Mouse (Mus musculus): ENCODE data around the gene Bloc1s3.

Gene Bloc1s3

DNA sequence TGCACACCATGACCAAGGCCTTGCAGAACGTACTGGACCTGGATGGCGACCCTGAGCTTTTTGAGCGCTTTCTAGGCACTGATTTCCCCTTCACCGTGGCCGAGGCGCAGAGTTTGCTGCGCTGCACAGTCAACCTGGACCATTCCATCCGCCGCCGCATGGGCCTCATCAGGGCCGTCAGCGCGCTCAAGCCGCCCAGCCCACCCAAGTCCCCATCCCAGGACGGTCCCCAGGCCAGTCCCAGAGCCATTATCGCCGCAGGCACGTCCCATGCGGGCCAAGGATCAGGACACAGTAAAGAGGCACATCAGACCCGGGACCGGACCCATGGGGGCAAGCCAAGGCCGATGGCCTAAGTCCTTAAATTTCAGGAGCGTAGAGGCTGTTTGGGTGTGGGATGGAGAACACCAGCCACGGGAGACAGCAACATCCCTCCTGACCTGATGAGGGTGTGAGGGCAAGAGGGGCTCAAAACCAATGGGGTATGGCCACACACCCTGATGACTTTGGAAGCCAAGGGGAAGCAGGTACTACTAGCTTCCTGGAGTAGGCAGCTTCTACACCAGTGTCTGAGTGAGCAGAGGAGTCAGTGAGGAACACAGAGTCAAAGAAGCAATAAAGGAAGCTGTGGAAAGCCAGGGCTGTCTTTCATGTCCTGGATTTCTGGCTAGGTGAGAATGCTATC lies 16.4 kb upstream of the Bloc1s3 start:
- ChIA-PET CTCF (interaction anchor here (0.6 to 2.0 kb wide), 26 partner anchors 14 to 161 kb away, joined by 3 to 13 read pairs (median 3); partner anchors contain the start of genes Bloc1s3 (in 2 of the 4), Trappc6a (in 2 of the 4) and Ppp1r37 (in 1 of the 4)), POLR2A (interaction anchor here (0.5 to 2.2 kb wide), 10 partner anchors 16 to 471 kb away, joined by 3 to 8 read pairs (median 4); partner anchors contain the start of genes Bloc1s3 (in 1 of the 4) and Trappc6a (in 1 of the 4))

DNA sequence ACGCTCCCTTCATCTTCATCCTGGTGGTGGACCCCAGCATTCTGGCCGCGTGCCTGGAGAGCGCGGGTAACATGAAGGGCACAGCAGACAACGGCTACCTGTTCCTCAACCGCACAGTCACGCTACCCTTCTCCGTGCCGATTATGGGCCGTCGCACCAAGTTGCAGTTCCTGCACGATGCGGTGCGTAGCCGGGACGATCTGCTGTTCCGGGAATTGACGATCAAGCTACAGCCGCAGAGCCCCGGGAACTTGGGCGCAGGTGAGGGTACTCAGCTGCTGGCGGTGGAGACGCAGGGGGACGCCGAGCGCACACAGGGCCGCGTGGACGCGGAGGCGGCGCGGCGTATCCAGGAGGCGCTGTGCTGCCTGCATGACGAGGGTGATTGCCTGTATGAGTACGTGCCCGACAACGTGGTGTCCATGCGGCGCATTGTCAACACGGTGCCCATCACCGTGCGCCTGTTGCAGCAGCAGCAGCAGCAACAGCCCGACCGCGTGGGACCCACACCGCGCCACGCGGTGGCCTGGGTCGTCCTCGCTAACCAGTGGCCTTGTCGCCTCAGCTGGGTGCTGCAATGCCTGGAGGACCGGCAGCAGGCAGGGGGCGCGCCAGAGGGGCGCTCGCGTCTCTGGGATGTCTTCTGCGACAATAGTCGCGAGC lies 15.7 kb upstream of the Bloc1s3 start:
- ChIA-PET CTCF (interaction anchor here (0.6 to 2.0 kb wide), 26 partner anchors 13 to 560 kb away, joined by 3 to 13 read pairs (median 3); partner anchors contain the start of genes Bloc1s3 (in 2 of the 4), Trappc6a (in 2 of the 4) and Ppp1r37 (in 1 of the 4)), POLR2A (interaction anchor here in 3 of 4 experiments (0.5 to 2.2 kb wide), 8 partner anchors 14 to 470 kb away, joined by 3 to 8 read pairs (median 4); partner anchors contain the start of genes Bloc1s3 (in 1 of the 3) and Trappc6a (in 1 of the 3))

GRCm38 (mm10) chr7:19523017-19523756 lies 15.0 kb upstream of the Bloc1s3 start:
- POLR2A ChIA-PET, result interaction anchor here in 2 of 4 experiments (0.7 to 2.2 kb wide), 6 partner anchors 14 to 68 kb away, joined by 3 to 8 read pairs (median 3); partner anchors contain the start of genes Bloc1s3 (in 1 of the 2) and Trappc6a (in 1 of the 2)

DNA sequence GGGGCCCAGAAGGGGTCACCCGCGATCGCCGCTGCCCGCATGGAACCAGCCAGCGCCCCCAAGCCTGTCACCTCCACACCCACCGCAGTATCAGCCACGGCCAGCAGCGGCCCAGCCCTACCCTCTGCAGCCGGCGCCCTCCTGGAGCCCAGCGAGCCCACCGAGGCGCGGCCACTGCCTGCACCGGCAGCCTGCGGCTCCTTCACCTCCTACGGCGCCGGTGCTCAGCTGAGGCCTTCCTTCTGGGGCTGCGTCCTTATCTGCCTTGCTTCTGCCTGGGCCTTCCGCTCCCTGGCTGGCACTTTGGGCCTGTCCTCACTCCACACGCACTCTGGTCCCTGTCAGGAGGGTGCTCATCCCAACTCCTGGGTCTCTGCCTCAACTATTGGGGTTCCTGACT lies 11.9 kb upstream of the Bloc1s3 start:
- CTCF ChIA-PET, result interaction anchor here in 2 of 4 experiments (0.6 to 1.4 kb wide), 4 partner anchors 8 to 328 kb away, joined by 3 read pairs; no protein-coding TSS in a partner anchor
- POLR2A ChIA-PET, result interaction anchor here in 3 of 4 experiments (1.0 to 2.0 kb wide), 6 partner anchors 9 to 59 kb away, joined by 3 to 7 read pairs (median 4); partner anchors contain the start of gene Exoc3l2 (in 1 of the 3)

More at GRCm38 (mm10) chr7:19523017-19523756, 15.0 kb upstream of the Bloc1s3 start:
- CTCF ChIA-PET, result interaction anchor here in 3 of 4 experiments (0.5 to 2.0 kb wide), 12 partner anchors 8 to 559 kb away, joined by 3 to 13 read pairs (median 4); partner anchors contain the start of genes Bloc1s3 (in 2 of the 3), Ppp1r37 (in 2 of the 3) and Trappc6a (in 2 of the 3)

DNA sequence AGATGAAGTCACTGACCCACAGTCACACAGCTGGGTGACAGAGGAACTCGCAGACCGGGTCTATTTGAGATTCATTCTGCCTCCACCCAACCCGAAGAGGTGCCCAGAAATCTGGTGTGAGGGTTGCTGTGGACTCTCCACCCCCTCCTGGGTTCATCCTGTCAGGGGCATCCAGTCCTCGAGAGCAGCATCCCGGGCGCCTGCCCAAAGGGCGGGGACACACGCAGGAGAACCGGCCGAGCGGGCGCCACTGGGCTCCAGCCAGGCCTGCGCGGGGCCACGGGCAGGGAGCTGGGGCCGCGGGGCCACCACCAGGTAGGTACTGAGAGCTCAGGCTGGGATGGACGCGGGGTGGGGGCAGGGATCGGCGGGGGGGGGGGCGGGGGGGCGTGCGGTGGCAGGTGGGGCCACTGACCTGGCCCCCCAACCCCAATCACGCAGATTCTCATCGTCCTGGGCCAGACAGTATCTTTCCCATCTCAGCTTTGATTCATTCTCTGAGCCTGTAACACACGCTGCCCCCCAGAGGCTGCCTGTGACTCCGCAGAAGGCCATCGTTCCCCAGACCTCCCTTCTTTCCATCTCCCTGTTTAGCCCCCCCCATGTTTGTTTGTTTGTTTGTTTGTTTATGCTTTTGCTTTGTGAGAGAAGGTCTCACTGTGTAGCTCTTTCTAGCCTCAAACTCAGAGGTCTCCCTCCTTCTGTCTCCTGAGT lies 9.6 kb upstream of the Bloc1s3 start, which contains the start of gene Nkpd1:
Gene Nkpd1, plus strand, starts transcription at position 187 of the 714 bp plus-strand sequence.
- ChIA-PET CTCF (interaction anchor here (0.6 to 2.2 kb wide), 49 partner anchors 9 to 514 kb away, joined by 3 to 15 read pairs (median 4); partner anchors contain the start of genes Bloc1s3 (in 2 of the 4), Trappc6a (in 2 of the 4), Irf2bp1 (in 1 of the 4) and Ppp1r37 (in 1 of the 4)), POLR2A (interaction anchor here in 2 of 4 experiments (0.6 to 5.9 kb wide), 21 partner anchors 8 to 209 kb away, joined by 3 to 43 read pairs (median 3); partner anchors contain the start of genes Bloc1s3 (in 2 of the 2), Ppp1r37 (in 2 of the 2) and Trappc6a (in 2 of the 2))

DNA sequence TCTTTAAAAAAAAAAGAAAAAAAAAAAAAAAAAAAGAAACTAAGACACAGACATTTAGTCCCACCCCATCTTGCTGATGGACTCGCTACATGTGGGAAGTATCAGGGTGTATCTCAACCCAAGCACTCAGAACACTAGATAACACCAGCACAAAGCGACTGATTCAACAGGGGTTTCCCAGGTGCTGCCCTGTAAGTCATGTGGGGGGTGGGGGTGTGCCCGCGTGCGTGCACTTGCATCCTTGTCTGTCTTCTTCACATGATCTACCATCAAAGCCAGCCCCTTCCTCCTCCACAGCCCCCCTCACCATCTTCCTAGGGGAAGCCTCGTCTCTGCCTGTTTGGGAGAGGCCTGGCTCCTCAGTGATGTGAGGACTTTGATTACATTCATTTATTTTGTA lies 4.2 kb upstream of the Bloc1s3 start:
- ChIA-PET CTCF (no interaction called here), POLR2A (interaction anchor here in 2 of 4 experiments (0.6 to 1.6 kb wide), 5 partner anchors 8 to 86 kb away, joined by 3 read pairs; no protein-coding TSS in a partner anchor)

GRCm38 (mm10) chr7:19511934-19512333 lies 3.8 kb upstream of the Bloc1s3 start:
- CTCF ChIA-PET, result interaction anchor here in 1 of 4 experiments (1.7 kb wide), 1 partner anchor 12 kb away, joined by 4 read pairs; no protein-coding TSS in a partner anchor
- POLR2A ChIA-PET, result interaction anchor here in 1 of 4 experiments (0.6 to 1.6 kb wide), 3 partner anchors 8 to 67 kb away, joined by 3 read pairs; no protein-coding TSS in a partner anchor

DNA sequence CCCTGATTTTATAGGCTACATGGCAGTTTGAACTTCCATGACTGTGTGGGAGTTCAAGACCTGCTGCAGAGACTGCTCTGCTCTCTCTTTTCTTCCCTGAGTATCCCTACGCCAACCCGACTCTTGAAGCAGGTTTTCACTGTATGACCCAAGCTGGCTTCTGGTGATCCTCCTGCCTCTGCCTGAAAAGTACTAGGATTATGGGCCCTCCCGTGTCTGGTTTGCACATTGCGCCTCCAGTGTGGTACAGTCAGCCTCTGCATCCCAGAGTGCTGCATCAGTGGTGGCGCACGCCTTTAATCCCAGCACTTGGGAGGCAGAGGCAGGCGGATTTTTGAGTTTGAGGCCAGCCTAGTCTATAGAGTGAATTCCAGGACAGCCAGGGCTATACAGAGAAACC lies 1.6 kb upstream of the Bloc1s3 start:
- CTCF ChIA-PET, result interaction anchor here (0.6 to 4.9 kb wide), 9 partner anchors 8 to 201 kb away, joined by 3 to 28 read pairs (median 4); partner anchors contain the start of gene Nkpd1 (in 1 of the 4)
- POLR2A ChIA-PET, result interaction anchor here in 3 of 4 experiments (0.5 to 2.4 kb wide), 11 partner anchors 8 to 202 kb away, joined by 3 to 17 read pairs (median 3); partner anchors contain the start of gene Nkpd1 (in 2 of the 3)

DNA sequence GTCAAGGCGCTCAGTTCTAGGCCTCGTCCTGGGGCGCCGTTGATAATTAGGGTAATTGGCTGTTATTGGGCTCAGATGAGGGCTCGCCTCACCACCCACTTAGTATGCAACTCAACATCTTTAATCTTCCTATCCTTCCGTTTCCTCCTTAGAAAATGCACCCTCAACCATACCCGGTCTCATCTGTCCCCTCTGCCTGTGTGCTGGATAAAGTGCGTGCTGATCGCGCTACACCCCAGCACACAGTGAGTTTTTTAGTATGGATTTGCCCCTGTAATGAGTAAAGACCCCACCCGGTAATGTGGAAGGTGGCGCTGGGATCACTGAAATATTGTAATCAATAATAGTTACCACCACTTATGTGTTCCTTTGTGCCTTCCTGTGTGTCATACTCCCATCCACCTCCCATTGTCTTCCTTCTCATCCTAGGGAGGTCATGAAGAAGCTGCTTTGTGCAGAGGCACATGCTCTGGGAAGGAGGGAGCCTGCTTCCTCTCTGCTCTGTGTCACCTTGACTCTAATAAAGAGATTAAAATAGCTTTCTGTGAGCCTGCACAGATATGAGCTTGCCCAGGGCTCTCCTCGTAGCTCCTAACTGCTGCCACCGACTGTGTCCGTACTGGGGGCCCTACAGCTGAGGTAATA lies 879 bp upstream of the Bloc1s3 start:
- ChIA-PET CTCF (interaction anchor here (0.6 to 4.9 kb wide), 14 partner anchors 9 to 223 kb away, joined by 3 to 28 read pairs (median 4); partner anchors contain the start of gene Nkpd1 (in 2 of the 4)), POLR2A (interaction anchor here in 3 of 4 experiments (0.5 to 2.4 kb wide), 22 partner anchors 9 to 201 kb away, joined by 3 to 17 read pairs (median 3); partner anchors contain the start of gene Nkpd1 (in 2 of the 3))

- POLR2A ChIA-PET, result interaction anchor here in 2 of 4 experiments (0.6 to 2.4 kb wide), 22 partner anchors 8 to 415 kb away, joined by 3 to 17 read pairs (median 3); partner anchors contain the start of genes Nkpd1 (in 2 of the 2), Exoc3l2 (in 1 of the 2) and Ppp1r37 (in 1 of the 2)
- CTCF ChIA-PET, result interaction anchor here in 3 of 4 experiments (0.5 to 4.9 kb wide), 16 partner anchors 10 to 83 kb away, joined by 3 to 28 read pairs (median 4); partner anchors contain the start of gene Nkpd1 (in 2 of the 3)
Observed at GRCm38 (mm10) chr7:19507612-19507981, 570 bp downstream of the Bloc1s3 start.

DNA sequence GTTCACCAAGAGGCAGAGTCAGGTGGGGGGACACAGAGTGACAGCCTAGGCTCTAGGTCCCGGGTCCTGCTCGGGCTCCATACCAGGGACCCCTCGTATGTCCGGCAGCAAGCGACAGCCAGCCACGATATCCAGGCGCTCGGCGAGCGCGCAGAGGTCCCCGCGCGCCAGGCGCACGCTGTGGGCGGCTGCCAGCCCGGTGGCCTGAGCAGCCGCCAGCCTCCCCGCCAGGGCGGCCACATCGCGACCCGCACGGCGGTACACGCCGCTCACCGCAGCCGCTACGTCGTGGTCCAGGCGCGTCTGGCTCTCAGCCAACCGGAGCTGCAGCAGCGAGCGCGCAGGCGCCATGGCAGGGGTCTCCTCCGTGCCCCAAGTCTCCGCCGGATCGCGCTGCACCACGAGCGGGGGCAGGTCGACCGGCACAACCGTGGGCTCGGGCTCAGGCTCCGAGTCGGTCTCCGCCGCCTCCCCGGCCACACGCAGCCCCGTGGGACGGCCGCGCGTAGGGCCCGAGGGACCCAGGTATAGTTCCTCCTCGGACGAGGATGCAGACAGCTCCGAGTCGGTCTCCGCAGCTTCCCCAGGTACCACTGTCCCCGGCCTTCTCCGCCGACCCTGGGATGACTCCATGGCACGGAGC lies 1.1 kb downstream of the Bloc1s3 start:
- POLR2A ChIA-PET, result interaction anchor here in 2 of 4 experiments (0.6 to 2.4 kb wide), 19 partner anchors 8 to 414 kb away, joined by 3 to 17 read pairs (median 3); partner anchors contain the start of genes Nkpd1 (in 2 of the 2), Exoc3l2 (in 1 of the 2) and Ppp1r37 (in 1 of the 2)
- CTCF ChIA-PET, result interaction anchor here (0.5 to 4.9 kb wide), 20 partner anchors 10 to 306 kb away, joined by 3 to 28 read pairs (median 4); partner anchors contain the start of genes Nkpd1 (in 2 of the 4), Clasrp (in 1 of the 4) and Ppp1r37 (in 1 of the 4)

DNA sequence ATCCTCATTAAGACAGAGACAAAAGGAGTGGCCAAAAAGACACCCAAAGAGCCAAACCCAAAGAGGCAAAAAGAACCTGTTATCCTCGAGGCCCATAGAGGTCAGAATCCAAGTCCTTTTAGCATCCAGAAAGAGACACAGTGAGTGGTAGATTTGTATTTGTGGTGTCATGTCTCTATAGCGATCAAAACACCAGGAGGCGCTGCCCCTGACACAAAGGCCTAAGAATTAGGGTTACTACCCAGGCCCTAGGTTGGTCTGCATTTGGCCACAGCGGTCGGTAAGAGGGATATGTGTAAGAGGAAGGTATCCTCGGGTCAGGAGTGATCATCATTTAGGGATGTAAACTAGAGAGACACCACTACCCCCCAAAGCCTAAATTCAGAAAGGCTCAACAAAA lies 1.8 kb downstream of the Bloc1s3 start:
- ChIA-PET CTCF (interaction anchor here (0.5 to 4.9 kb wide), 23 partner anchors 11 to 340 kb away, joined by 3 to 28 read pairs (median 4); partner anchors contain the start of genes Nkpd1 (in 2 of the 4), Ppp1r37 (in 2 of the 4), Clasrp (in 1 of the 4) and Gipr (in 1 of the 4)), POLR2A (interaction anchor here (0.6 to 2.3 kb wide), 7 partner anchors 17 to 234 kb away, joined by 3 to 7 read pairs (median 4); partner anchors contain the start of gene Exoc3l2 (in 1 of the 4))

DNA sequence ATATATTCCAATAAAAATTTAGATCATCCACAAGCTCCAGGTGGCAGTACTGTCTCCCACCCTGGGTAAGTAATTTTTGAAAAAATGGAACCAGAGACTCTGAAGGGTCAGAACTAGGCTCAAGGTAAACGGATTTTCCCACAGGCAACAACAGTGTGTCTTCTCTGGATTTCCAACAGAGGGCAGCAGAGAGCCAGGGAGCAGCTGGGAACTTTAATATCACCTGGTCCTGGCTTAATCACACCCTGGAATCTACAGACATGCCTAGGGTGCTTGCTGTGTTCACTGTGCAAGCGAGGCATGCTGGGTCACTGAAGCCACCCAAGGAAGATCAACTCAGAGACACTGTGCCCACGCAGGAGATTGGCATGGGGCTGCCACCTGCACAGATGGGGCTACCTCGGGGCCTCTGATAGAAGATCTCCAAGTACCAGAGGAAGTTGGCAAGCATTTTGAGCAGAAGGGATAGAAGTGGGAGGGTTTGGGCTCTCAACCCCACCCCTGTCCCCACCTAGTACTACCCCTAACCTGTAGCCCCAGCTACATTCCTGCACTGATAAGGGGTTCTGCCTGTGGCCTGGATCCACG lies 4.6 kb downstream of the Bloc1s3 start:
- ChIA-PET POLR2A (interaction anchor here in 2 of 4 experiments (0.6 to 1.4 kb wide), 3 partner anchors 14 to 123 kb away, joined by 3 to 5 read pairs (median 4); partner anchors contain the start of gene Nkpd1 (in 1 of the 2)), CTCF (interaction anchor here (0.6 to 1.8 kb wide), 38 partner anchors 10 to 166 kb away, joined by 3 to 15 read pairs (median 4); partner anchors contain the start of genes Nkpd1 (in 2 of the 4), Ppp1r37 (in 2 of the 4), Ckm (in 1 of the 4) and Clptm1 (in 1 of the 4))

- POLR2A ChIA-PET, result no interaction called here
- CTCF ChIA-PET, result interaction anchor here in 2 of 4 experiments (0.7 to 1.7 kb wide), 4 partner anchors 24 to 88 kb away, joined by 3 to 4 read pairs (median 4); partner anchors contain the start of gene Ppp1r37 (in 1 of the 2)
Observed at GRCm38 (mm10) chr7:19501658-19502057, 6.5 kb downstream of the Bloc1s3 start.

Measured in embryonic stem cell, embryonic (primary cell).